Mouse (Mus musculus): ENCODE measurements around the gene Gatc.
"Not testable (repeated sequence)": the region's sequence is repeated elsewhere in the genome, so short reads cannot be mapped to it uniquely, and the experiment has no call there.

Gatc gene

GRCm38 (mm10) chr5:115340577-115341313 lies at the start of gene Gatc, which contains the start of gene Triap1:
Gene Gatc, minus strand, starts transcription at chr5:115341178.
Gene Triap1, plus strand, starts transcription at chr5:115341225.
- peak; percentile 93 for DNase-seq (ENCODE audit: low spot score)

- not testable (repeated sequence) for DNase-seq (ENCODE audit: low spot score)
Observed at GRCm38 (mm10) chr5:115378882-115379281, 37.9 kb upstream of the Gatc start.

DNA sequence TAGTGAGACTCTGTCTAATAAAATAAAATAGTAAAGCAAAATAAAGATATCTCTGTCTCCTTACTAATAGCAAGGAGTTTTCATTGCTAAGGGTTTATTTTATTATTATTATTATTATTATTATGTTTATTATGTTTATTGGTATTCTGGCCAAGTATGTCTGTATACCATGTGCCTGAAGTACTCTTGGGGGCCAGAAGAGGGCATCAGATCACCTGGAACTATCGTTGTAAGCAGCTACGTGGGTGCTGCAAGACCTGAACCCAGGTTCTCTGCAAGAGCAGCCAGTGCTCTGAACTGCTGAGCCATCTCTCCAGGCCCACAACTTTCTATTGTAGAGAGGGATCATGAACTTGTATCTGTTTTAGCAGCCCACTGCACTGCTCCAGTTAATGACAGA lies 34.5 kb upstream of the Gatc start:
- no peak for DNase-seq (ENCODE audit: low spot score)

GRCm38 (mm10) chr5:115374204-115374820 lies 33.3 kb upstream of the Gatc start:
- DNase-seq (ENCODE audit: low spot score): no peak

DNA sequence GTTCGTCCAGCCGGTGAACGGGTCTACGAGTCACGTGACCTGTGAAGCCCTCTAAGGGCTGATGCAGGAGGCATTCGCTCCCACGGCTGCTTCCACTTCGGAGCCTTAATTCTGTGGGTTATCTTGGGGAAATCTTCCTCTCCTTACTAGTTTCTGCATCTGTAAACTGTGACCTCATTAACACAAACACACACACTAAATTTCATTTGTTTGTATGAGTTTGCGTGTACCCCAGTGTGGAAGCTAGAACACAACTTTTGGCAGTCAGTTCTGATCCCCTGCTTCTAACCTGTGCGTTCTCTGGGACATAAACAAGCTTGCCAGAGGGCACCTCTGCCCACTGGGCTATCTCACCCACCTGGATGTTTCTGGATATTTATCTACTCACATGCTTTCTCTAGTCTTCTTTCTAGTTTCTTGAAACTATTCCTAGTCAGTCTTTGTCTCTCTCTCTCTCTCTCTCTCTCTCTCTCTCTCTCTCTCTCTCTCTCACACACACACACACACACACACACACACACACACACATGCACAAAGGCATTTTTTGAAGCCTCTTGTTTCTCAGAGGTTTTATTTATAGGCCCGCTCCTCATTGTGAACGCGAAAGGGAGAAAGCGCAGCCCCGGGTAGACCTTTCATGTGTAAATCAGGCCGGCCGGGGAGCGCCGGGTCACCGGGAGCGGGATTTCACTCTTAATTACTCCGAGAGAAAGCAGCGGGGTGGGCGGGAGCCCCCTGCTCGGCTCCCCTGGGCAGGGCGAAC lies 32.6 kb upstream of the Gatc start:
- DNase-seq (ENCODE audit: low spot score): no peak

DNA sequence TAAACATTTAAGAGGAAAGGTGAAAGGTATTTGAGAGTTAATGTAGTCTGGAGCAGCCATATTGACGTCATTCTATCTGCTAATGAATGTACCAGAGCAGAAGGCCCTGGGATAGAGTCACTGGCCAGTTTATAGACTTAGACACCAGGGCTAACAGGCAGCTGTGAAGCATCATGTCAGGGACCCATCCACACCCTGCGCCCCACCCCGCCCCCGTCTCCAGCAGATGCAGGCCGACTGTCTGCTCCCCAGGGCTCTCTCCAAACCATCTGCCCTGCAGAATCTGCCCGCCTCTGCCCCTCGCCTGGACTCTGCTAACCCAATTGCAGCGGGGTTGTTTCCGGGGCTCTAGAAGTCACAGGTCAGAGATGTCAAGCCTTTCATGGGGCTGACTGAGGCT lies 30.8 kb upstream of the Gatc start:
- DNase-seq (ENCODE audit: low spot score): no peak

DNA sequence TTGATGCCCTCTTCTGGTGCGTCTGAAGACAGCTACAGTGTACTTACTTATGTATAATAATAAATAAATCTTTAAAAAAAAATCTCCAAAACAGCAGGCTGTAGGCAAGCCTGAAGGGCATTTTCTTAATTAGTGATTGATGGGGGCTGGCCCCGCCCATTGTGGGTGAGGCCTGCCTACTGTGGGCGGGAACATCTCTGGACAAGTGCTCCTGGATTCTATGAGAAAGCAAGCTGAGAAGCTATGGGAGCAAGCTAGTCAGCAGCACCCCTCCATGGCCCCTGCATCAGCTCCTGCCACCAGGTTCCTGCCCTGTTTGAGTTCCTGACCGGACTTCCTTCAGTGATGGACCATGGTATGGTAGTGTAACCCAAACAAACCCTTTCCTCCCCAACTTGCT lies 23.8 kb upstream of the Gatc start:
- DNase-seq (ENCODE audit: low spot score): no peak

DNA sequence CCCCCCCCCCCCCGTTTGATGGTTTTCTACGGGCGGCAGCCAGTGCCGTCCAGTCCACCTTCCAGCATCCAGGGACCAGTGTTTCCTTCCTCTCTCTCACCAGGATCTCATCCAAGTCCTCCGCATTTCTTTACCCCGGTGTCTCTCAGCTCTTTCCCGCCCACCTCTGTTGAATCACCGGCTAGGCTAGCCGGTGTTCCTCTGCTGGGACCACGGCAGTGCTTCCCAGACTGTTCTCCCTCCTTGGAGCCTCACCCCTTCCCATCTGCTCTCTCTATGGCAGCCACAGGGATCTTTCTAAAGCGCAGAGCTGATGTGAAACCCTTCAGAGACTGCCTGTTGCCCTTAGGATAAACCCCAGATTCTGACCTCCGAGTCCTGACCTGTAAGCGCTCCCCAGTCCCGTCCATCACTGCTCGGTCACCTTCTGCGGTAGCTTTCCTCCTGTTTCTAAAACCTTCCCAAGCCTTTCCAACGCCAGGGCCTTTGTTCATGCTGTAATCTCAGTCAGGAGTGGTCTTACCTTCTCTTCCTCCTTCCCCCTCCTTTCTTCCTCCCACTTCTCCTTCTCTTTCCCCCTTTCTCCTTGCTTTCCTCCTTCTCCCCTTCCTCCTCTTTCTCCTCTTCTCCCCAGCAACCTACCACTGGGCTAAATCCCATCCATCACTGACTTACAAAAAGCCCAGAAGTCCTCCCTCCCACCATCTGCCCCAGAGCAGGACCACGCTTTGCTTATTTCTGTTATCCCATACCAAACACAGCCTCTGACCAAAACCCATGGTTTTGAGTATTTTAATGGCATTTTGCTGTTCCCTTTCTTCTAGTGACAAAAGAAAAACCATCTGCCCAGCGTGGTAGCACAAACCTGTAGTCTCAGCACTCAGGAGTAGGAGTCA lies 22.1 kb upstream of the Gatc start:
- DNase-seq (ENCODE audit: low spot score): no peak

DNA sequence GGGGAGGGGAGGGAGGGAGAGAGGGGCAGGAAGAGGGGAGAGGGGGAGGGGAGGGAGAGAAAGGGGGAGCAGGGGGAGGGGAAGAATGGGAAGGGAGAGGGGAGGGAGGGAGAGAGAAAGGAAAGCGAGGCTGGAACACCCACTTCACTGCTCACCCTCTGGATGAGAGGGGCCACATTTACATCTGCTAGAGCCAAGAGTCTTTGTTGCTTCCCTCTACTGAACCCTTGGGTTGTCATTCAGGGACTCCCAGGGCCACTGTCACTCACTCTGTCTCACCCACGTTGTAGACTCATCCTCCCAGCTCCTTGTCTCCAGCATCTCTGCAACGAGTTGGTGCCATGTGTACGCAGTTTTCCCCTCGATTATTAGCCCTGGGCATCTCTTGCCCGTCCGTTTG lies 21.2 kb upstream of the Gatc start:
- no peak for DNase-seq (ENCODE audit: low spot score)

DNA sequence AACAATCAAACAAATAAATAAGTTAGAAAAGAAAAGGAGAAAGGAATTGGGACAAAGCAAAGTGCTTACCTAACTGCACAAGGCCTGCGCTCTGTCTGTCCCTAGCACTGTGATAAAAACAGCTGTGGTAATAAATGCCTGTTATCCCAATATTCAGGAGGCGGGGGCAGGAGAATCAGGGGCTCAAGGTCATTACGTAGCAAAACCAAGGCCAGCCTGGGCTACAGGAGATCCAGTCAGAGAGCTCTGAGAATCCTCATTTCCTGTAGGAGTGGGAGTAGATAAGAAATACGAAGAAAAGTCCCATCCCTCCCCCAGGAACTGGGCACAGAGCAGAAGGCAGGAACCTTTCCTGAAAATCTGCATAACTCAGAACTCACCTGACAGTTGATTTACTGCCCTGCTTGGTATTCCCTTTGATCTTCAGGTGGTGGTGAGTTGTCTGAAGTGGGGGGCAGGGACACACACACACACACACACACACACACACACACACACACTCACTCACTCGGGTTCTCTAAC lies 18.9 kb upstream of the Gatc start:
- DNase-seq (ENCODE audit: low spot score): no peak

GRCm38 (mm10) chr5:115359438-115359837 lies 18.5 kb upstream of the Gatc start:
- DNase-seq (ENCODE audit: low spot score): no peak

DNA sequence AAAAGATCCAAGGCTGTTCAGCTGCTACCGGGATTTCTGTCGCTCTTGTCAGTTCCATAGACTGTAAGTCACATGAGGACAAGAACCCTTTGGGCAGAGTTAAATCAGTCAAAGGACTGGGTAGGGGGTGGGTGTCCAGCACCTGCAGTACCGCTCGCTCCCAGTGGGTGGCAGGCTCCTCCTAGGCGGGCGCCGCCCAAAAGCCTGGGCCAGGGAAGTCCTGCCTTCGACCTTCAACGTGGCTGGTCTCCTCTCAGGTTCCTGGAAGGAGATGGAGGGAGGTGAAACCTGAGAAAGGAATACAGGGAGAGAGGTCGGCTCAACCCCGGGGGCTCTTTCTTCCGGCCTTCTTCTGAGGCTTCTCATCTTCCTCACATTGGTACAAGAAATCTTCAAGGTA lies 17.9 kb upstream of the Gatc start:
- peak; percentile 84 for DNase-seq (ENCODE audit: low spot score)

GRCm38 (mm10) chr5:115355070-115355469 lies 14.1 kb upstream of the Gatc start:
- no peak for DNase-seq (ENCODE audit: low spot score)

DNA sequence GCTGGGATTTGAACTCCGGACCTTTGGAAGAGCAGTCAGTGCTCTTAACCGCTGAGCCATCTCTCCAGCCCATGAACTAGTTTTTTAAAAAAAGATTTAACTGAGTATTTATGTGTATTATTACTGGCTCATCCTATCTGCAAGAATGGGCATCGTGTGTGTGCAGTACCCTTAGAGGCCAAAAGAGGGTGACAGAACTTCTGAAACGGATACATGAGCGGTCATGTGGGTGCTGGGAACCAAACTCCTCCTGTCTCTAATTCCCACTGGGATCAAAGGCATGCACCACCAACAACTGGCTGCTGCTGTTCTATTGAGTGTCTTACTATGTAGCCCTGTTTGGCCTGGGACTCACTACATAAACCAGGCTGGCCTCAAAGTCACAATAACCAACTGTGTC lies 10.4 kb upstream of the Gatc start:
- no peak for DNase-seq (ENCODE audit: low spot score)

GRCm38 (mm10) chr5:115349225-115349555 lies 8.2 kb upstream of the Gatc start:
- no peak for DNase-seq (ENCODE audit: low spot score)

- DNase-seq (ENCODE audit: low spot score): peak; percentile 99
Observed at GRCm38 (mm10) chr5:115348546-115349224, 7.7 kb upstream of the Gatc start, which contains the start of gene Cox6a1. Gene Cox6a1, minus strand, starts transcription at chr5:115348981.

DNA sequence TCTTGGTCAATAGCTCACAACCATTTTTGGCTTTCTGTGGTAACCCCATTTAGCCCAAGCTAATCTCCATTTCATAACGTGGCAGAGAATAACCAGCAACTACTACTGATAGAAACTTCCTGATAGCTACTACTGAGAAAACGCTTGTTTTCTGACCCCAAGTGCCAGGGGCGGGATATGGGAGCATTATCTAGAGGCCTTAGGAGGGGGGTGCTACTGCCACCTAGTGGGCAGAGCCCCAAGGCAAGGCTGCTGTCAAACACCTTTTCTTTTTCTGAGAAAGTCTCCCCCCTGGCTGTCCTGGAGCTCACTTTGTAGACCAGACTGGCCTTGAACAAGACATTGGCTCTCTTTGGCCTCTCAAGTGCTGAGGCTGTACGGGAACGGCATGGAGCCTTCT lies 6.6 kb upstream of the Gatc start:
- peak; percentile 86 for DNase-seq (ENCODE audit: low spot score)

- no peak for DNase-seq (ENCODE audit: low spot score)
Observed at GRCm38 (mm10) chr5:115341314-115342165, 562 bp upstream of the Gatc start.

DNA sequence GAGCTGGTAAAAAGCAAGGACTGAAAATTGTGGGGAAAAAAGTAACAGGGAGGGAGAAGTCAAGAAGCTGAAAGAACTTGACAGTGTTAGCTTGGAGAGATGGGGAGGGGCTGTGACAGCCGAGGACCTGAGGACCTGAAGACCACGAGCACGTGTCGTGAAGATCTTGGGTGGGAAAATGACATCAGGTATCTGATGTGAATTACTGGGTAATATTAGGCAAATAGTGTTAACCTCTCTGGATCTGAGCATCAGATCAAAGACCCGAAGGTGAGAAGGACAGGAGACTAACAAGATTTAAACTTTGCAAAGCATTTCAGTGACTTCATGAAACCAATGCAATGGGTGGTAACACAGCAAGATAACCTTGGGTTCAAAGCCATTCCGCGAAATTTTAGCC lies 971 bp downstream of the Gatc start:
- DNase-seq (ENCODE audit: low spot score): no peak

- no peak for DNase-seq (ENCODE audit: low spot score)
Observed at GRCm38 (mm10) chr5:115333626-115334025, 7.4 kb downstream of the Gatc start.
